Mouse (Mus musculus): Measurements from ENCODE around the gene Ltbp3. TPM values are rescaled to one million over a fixed set of nuclear protein-coding genes. Genes with fewer than 3 reads are reported as not detected.

Ltbp3 gene
- polyA plus RNA-seq (2012; rRNA removed; ENCODE audit: low replicate concordance) = 222 and 329 TPM in 2 replicates

DNA sequence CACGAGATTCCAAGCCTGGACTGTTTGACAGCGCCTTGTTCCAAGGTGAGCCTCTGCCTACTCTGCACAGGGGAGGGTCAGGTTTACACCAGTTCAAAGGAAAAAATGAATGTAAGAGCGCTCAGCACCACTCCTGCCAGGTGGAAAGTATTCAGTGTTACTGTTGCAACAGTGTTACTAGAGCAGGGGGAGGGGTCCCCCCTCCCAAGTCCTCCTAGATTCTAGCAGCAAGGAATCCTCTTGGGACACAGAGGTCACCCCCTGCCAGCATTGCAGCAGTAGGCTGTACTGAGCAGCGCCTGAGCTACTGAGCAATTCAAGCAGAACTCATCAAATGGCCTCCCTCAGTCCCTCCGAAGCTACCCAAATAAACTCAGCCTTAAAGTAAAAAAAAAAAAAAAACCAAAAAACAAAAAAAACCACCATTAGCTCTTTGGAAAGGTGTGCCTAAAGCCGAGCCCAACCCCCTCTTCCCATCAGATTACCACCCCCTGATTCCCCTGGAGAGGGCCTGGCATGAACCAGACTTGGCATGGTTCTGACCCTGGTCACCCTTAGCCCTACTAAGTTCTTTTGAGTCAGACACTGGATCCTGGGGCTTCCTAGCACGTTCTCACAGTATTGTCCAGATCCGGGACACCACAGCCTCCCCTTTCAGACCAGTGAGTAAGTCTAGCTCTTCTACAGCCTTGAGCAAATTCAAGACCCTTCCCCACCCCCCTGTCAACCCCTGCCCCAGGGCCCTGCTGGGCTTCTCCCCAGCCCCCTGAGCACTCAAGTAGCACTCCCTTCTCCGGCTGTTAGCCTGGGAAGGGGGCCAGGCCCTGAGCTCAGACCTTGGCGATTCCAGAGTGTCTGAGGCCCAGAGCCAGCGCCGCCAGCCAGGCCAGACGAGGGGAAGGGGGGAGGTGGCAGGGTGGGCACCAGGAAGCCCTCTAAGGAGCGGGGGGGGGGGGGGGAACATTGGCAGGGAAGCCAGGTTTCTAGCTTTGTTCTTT, at the start of gene Ltbp3:
Gene Ltbp3 (plus strand): TSS at position 585 of the 998 bp plus-strand sequence.

GRCm38 (mm10) chr19:5704163-5704800, 36.4 kb upstream of the Ltbp3 start, which contains the start of gene Kcnk7:
Kcnk7 (plus strand) TSS chr19:5704367.

GRCm38 (mm10) chr19:5725767-5726515, 14.8 kb upstream of the Ltbp3 start, which contains the start of gene Ehbp1l1:
Ehbp1l1 (minus strand) TSS chr19:5726317.

GRCm38 (mm10) chr19:5729444-5729815, 11.3 kb upstream of the Ltbp3 start, which contains the start of gene Fam89b:
Fam89b (minus strand) TSS chr19:5729653.

DNA sequence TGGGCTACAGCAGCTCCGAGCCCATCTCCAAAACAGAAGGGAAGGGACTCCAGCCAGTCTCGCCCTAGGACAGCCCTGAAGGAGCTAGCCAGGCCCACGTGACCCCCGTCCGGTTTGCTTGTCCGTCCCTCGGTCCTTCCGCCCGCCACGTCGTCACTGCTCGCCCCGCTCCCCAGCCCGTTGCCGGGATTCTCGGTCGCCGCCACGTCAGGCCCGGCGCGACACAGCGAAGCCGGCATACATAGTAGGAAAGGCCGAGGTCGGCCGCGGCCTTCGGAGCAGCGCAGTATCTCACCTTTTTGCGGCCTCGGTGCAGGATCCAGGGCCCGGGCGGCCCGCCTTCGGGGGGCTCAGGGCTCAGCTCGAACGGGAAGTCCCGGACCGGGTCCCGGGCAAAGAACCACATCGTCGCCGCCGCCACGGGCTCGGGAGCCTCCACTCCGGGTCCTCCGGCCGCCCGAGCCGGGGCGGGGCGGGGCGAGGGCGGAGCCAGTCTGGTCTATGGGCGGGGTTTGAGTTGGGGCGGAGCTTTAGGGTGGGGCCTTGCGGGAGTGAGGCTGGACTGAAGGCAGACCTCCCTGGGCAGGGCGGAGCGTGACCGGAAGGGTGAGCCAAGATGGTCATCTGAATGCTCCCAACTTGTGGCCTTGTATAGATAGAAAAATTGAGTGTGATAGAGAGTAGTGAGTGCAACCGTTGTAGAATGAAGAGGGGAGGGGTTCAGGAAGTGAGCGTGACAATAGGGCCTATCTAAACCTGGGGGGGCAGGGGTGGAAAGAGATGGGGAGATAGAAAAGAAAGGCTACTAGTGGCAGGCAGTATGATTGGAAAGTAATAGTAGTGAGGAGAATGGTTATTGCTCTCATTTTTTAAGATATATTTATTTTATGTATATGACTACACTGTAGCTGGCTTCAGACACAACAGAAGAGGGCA, 30.5 kb downstream of the Ltbp3 start, which contains the start of gene Scyl1:
Gene Scyl1 (minus strand): TSS at position 495 of the 936 bp plus-strand sequence.

Other genes with a start within 250 kb of the Ltbp3 start
- 1.1 and 1.7 TPM in 2 replicates for gene 1700020D05Rik, start 237.1 kb upstream of the Ltbp3 start, polyA plus RNA-seq (2012; rRNA removed; ENCODE audit: low replicate concordance)
- 11.3 and 16.3 TPM in 2 replicates for gene Snx32, start 230.4 kb upstream of the Ltbp3 start, polyA plus RNA-seq (2012; rRNA removed; ENCODE audit: low replicate concordance)
- gene Ovol1, start 180.3 kb upstream of the Ltbp3 start, polyA plus RNA-seq (2012; rRNA removed; ENCODE audit: low replicate concordance) = 2.4 and 2.5 TPM in 2 replicates
- gene Ap5b1, start 172.9 kb upstream of the Ltbp3 start, polyA plus RNA-seq (2012; rRNA removed; ENCODE audit: low replicate concordance) = 11.5 and 27.2 TPM in 2 replicates
- gene Rnaseh2c, start 139.0 kb upstream of the Ltbp3 start, polyA plus RNA-seq (2012; rRNA removed; ENCODE audit: low replicate concordance) = 35.9 and 66.4 TPM in 2 replicates
- 50.4 and 55.5 TPM in 2 replicates for gene Kat5, start 130.7 kb upstream of the Ltbp3 start, polyA plus RNA-seq (2012; rRNA removed; ENCODE audit: low replicate concordance)
- gene Rela, start 103.4 kb upstream of the Ltbp3 start, polyA plus RNA-seq (2012; rRNA removed; ENCODE audit: low replicate concordance) = 102 and 116 TPM in 2 replicates
- gene Sipa1, start 77.2 kb upstream of the Ltbp3 start, polyA plus RNA-seq (2012; rRNA removed; ENCODE audit: low replicate concordance) = 130 and 371 TPM in 2 replicates
- gene Map3k11, start 52.2 kb upstream of the Ltbp3 start, polyA plus RNA-seq (2012; rRNA removed; ENCODE audit: low replicate concordance) = 73.1 and 141 TPM in 2 replicates
- gene Pcnx3, start 52.0 kb upstream of the Ltbp3 start, polyA plus RNA-seq (2012; rRNA removed; ENCODE audit: low replicate concordance) = 137 and 266 TPM in 2 replicates
- 0.83 and 0.94 TPM in 2 replicates for gene Kcnk7, start 36.5 kb upstream of the Ltbp3 start, polyA plus RNA-seq (2012; rRNA removed; ENCODE audit: low replicate concordance)
- 92.5 and 93.1 TPM in 2 replicates for gene Ehbp1l1, start 14.6 kb upstream of the Ltbp3 start, polyA plus RNA-seq (2012; rRNA removed; ENCODE audit: low replicate concordance)
- 237 and 392 TPM in 2 replicates for gene Fam89b, start 11.3 kb upstream of the Ltbp3 start, polyA plus RNA-seq (2012; rRNA removed; ENCODE audit: low replicate concordance)
- gene Scyl1, start 30.5 kb downstream of the Ltbp3 start, polyA plus RNA-seq (2012; rRNA removed; ENCODE audit: low replicate concordance) = 105 and 131 TPM in 2 replicates
- gene Frmd8, start 134.4 kb downstream of the Ltbp3 start, polyA plus RNA-seq (2012; rRNA removed; ENCODE audit: low replicate concordance) = 32.4 and 48.8 TPM in 2 replicates
- gene Slc25a45, start 136.9 kb downstream of the Ltbp3 start, polyA plus RNA-seq (2012; rRNA removed; ENCODE audit: low replicate concordance) = 37.0 and 41.5 TPM in 2 replicates
- 0.32 and 0.38 TPM in 2 replicates for gene Tigd3, start 153.2 kb downstream of the Ltbp3 start, polyA plus RNA-seq (2012; rRNA removed; ENCODE audit: low replicate concordance)
- 74.6 and 123 TPM in 2 replicates for gene Dpf2, start 172.1 kb downstream of the Ltbp3 start, polyA plus RNA-seq (2012; rRNA removed; ENCODE audit: low replicate concordance)
- 13.5 and 26.4 TPM in 2 replicates for gene Cdc42ep2, start 183.9 kb downstream of the Ltbp3 start, polyA plus RNA-seq (2012; rRNA removed; ENCODE audit: low replicate concordance)
- 40.1 and 53.8 TPM in 2 replicates for gene Pola2, start 223.3 kb downstream of the Ltbp3 start, polyA plus RNA-seq (2012; rRNA removed; ENCODE audit: low replicate concordance)
- not detected in 2 replicates for gene Slc22a20, start 245.2 kb downstream of the Ltbp3 start, polyA plus RNA-seq (2012; rRNA removed; ENCODE audit: low replicate concordance)